Mouse (Mus musculus) mammary gland, adult 2 months (tissue): ENCODE results near the gene Rbm15. TPM values are rescaled to one million over a fixed set of nuclear protein-coding genes. Genes with fewer than 3 reads are reported as not detected.

Experiments
- polyA plus RNA-seq: library from polyadenylated mRNA; depleted of rRNA; stranded (reverse); fragments of >200 nt; gene quantifications from 2 replicates; pipeline ENCODE4 v1.2.3, GENCODE M21; 2012; ENCODE audit warnings: low replicate concordance; rRNA removed

Gene Rbm15
- 6.8 and 8.2 TPM in 2 replicates for polyA plus RNA-seq

GRCm38 (mm10) chr3:107333381-107334201 lies at the start of gene Rbm15:
Gene Rbm15 (minus strand): TSS chr3:107333673.

GRCm38 (mm10) chr3:107290764-107291381 lies 42.6 kb downstream of the Rbm15 start, which contains the start of gene Slc16a4:
Gene Slc16a4 (plus strand): TSS chr3:107291230.

GRCm38 (mm10) chr3:107278479-107279269 lies 54.8 kb downstream of the Rbm15 start, which contains the start of gene Lamtor5:
Gene Lamtor5 (plus strand): TSS chr3:107278858.

Other genes starting within 250 kb of the Rbm15 start
- gene Kcna2, start 232.5 kb downstream of the Rbm15 start, polyA plus RNA-seq, result 1.1 and 2.2 TPM in 2 replicates
- gene Kcna10, start 150.6 kb downstream of the Rbm15 start, polyA plus RNA-seq, result not detected in 2 replicates
- gene Cym, start 111.9 kb downstream of the Rbm15 start, polyA plus RNA-seq, result 0.14 and 0.16 TPM in 2 replicates
- gene A630076J17Rik, start 103.1 kb downstream of the Rbm15 start, polyA plus RNA-seq, result 0.13 TPM in 1 of 2 replicates, not detected in the other
- gene Prok1, start 94.0 kb downstream of the Rbm15 start, polyA plus RNA-seq, result 0.10 TPM in 1 of 2 replicates, not detected in the other
- 59.3 and 117 TPM in 2 replicates for gene Lamtor5, start 54.8 kb downstream of the Rbm15 start, polyA plus RNA-seq
- 0.27 and 0.83 TPM in 2 replicates for gene Slc16a4, start 42.4 kb downstream of the Rbm15 start, polyA plus RNA-seq
- gene Kcnc4, start 125.9 kb upstream of the Rbm15 start, polyA plus RNA-seq, result 11.0 TPM in 1 of 2 replicates, not detected in the other
- 0.41 and 0.57 TPM in 2 replicates for gene Slc6a17, start 184.3 kb upstream of the Rbm15 start, polyA plus RNA-seq
- gene Ubl4b, start 221.4 kb upstream of the Rbm15 start, polyA plus RNA-seq, result not detected in 2 replicates